Comparison of ENCODE assay signal across 8 mouse cellular contexts in genomic region chr15:81584913-81585745, GRCm38 (mm10). TPM values are rescaled to one million over a fixed set of nuclear protein-coding genes. Genes with fewer than 3 reads are reported as not detected.
DNase-seq lines count a peak whose midpoint lies in the region; ATAC-seq and TF ChIP-seq lines count a peak whose summit lies in the region.

TSS of gene Ep300 (plus strand) at chr15:81585351.

- ATAC-seq in activated CD4-positive, CD25-positive, alpha-beta regulatory T cell, adult 4 months: peak; percentile 75

- no peaks in the 10 kb centered on the region for H3K27me3 ChIP-seq in megakaryocyte, embryonic 14.5 days (replicated peaks)

- no peak for TF ChIP-seq CTCF in cortical plate, adult 2 months (IDR thresholded peaks at IDR 0.05; ENCODE audit: extremely low read depth, insufficient read depth, low read length)

- no peaks in the 10 kb centered on the region for H3K9me3 ChIP-seq in megakaryocyte, embryonic 14.5 days

- TF ChIP-seq POLR2A in cortical plate, adult 2 months (IDR thresholded peaks at IDR 0.05; ENCODE audit: extremely low read depth, insufficient read depth, low read length): peak; percentile 48; the same call in 1 of the 2 replicates

- peak within 1 kb of the TSS; percentile 89 for H3K4me3 ChIP-seq in cortical plate, adult 2 months (ENCODE audit: insufficient read depth, low read length)
- H3K4me3 ChIP-seq in megakaryocyte, embryonic 14.5 days (replicated peaks): peak within 1 kb of the TSS; percentile 100

- H3K36me3 ChIP-seq in megakaryocyte, embryonic 14.5 days (replicated peaks; ENCODE audit: low read length): peaks cover 14% of the 10 kb centered on the region

- no peaks in the 10 kb centered on the region; the same call in 1 of the 2 replicates for H3K4me1 ChIP-seq in cortical plate, adult 2 months (ENCODE audit: control insufficient read depth, insufficient read depth, low read length)
- H3K4me1 ChIP-seq in megakaryocyte, embryonic 14.5 days: peaks cover 28% of the 10 kb centered on the region

- peak within 1 kb of the TSS; percentile 100 for H3K27ac ChIP-seq in cortical plate, adult 2 months (ENCODE audit: insufficient read depth, low read length)

- DNase-seq in gastrocnemius, adult 8-10 months (ENCODE audit: low spot score in 2 of 2): peak; percentile 93 to 96
- DNase-seq in hindlimb bud, embryonic 11.5 days (ENCODE audit: extremely low spot score, low read depth, low spot score): peak; percentile 86
- DNase-seq in left cerebral cortex, adult 8-10 months (ENCODE audit: low spot score in 2 of 2): peak; percentile 78 to 96
- peak; percentile 98 for DNase-seq in right cerebral cortex, postnatal 10 days (ENCODE audit: low spot score in 2 of 2)
- peak; percentile 91 for DNase-seq in urinary bladder, postnatal 25 days (ENCODE audit: low spot score)

RNA-seq across cellular contexts. Expression of gene Ep300, which starts in this region (rescaled TPM):
- 10 to 100 TPM; 15.5 to 21.7 TPM for polyA plus RNA-seq in activated CD4-positive, CD25-positive, alpha-beta regulatory T cell, adult 4 months (2017; shearing (Covaris generic))
- 27.5 and 28.8 TPM in 2 replicates for polyA plus RNA-seq in cortical plate, adult 2 months (2012; rRNA removed)
- total RNA-seq in gastrocnemius, adult 8-10 months (2022): 10 to 100 TPM; 38.2 to 52.3 (median 42.2) TPM
- total RNA-seq in left cerebral cortex, adult 8-10 months (2022): 10 to 100 TPM; 59.1 to 78.3 (median 67.4) TPM
- 8.5 and 14.3 TPM in 2 replicates for polyA plus RNA-seq in megakaryocyte, embryonic 14.5 days (2012; ENCODE audit: insufficient read depth, low replicate concordance)

Comparison
In these comparisons a context has a peak if more than half of its experiments do, and no peak if none do; other contexts are left out.
1. Peak in every context shown above with its lines: DNase-seq, ATAC-seq, H3K4me3 ChIP-seq and H3K27ac ChIP-seq.